Mouse (Mus musculus): Measurements from ENCODE around the gene Ccdc28b.

Ccdc28b gene

GRCm38 (mm10) chr4:129623681-129624091 is at the start of gene Ccdc28b:
Gene Ccdc28b, minus strand, starts transcription at chr4:129623947.
- no peak for DNase-seq (ENCODE audit: low spot score in 2 of 2)

DNA sequence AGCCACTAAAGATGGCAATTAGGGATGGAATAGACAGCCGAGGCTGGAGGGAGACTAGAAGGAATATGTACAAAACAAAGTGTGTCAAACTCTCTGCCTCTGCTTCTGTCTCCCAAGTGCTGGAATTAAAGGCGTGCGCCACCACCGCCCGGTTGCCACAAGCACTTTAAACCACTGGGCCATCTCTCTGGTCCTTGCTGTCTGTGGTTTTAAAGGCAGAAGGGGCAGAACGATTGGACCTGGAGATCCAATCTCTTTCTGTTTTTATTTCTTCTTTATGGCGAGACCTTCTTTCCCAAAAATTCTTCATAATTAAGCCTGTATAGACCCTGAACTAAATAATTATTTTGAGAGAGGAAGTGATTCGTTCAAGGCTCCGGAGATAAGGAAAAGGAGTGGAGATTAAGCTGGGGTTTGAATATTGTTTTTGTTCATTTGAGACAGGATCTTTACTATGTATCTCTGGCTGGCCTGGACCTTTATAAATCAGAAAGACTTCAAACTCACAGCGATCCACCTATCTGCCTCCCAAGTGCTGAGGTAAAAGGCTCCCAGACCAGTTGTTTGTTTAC is 49.2 kb upstream of the Ccdc28b start:
- DNase-seq (ENCODE audit: low spot score in 2 of 2) = no peak

DNA sequence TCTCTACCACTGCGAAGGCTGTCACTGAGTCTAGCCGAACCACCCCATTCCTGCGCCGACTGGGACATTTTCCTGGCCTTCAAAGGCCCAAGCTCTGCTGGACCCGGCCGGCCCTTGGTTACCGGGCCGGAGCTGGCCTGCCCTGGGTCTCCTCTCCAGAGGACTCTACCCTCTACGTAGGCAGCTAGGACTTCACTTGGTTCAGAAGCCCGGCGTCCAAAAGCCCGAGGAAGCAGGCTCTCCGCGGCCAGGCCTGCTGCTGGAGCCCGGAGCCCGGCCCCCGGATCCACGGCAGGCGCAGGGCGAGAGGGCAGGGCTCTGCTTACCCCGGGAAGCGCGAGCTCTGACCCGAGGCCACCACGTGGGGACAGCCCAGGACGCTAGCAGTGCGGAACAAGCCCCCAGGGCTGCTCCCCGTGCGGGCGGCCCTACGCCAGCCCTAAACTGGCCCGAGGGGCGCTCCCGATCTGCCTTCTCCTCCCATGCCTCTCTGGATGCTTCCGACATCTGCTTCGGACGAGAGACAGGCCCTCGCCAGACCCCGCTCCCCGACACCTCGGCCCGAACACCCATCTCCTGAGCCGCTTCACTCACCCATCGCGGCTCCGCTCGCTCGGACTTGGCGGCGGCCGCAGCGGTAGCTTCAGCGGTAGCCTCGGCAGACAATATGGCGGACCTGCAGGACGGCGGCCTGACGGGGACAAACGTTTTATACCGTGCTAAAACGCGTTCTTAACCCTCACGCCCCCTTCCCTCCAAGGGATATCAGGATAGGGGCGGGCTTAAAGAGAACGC is 48.5 kb upstream of the Ccdc28b start, which contains the start of gene Kpna6:
Gene Kpna6 (minus strand): TSS at position 685 of the 795 bp plus-strand sequence.
- DNase-seq (ENCODE audit: low spot score in 2 of 2) = peak; percentile 61 to 74

GRCm38 (mm10) chr4:129671491-129672082 is 47.8 kb upstream of the Ccdc28b start:
- peak; percentile 12 to 59 for DNase-seq (ENCODE audit: low spot score in 2 of 2)

GRCm38 (mm10) chr4:129662255-129662813 is 38.6 kb upstream of the Ccdc28b start:
- DNase-seq (ENCODE audit: low spot score in 2 of 2) = no peak

- DNase-seq (ENCODE audit: low spot score in 2 of 2) = no peak
Observed at GRCm38 (mm10) chr4:129661584-129661983, 37.8 kb upstream of the Ccdc28b start.

GRCm38 (mm10) chr4:129654770-129655169 is 31.0 kb upstream of the Ccdc28b start:
- DNase-seq (ENCODE audit: low spot score in 2 of 2) = no peak

- DNase-seq (ENCODE audit: low spot score in 2 of 2) = no peak
Observed at GRCm38 (mm10) chr4:129650359-129650758, 26.6 kb upstream of the Ccdc28b start.

GRCm38 (mm10) chr4:129648656-129649055 is 24.9 kb upstream of the Ccdc28b start:
- no peak for DNase-seq (ENCODE audit: low spot score in 2 of 2)

GRCm38 (mm10) chr4:129645204-129645603 is 21.5 kb upstream of the Ccdc28b start:
- no peak for DNase-seq (ENCODE audit: low spot score in 2 of 2)

GRCm38 (mm10) chr4:129641756-129642155 is 18.0 kb upstream of the Ccdc28b start:
- DNase-seq (ENCODE audit: low spot score in 2 of 2) = no peak

GRCm38 (mm10) chr4:129640638-129641467 is 17.1 kb upstream of the Ccdc28b start, which contains the start of gene Txlna:
Gene Txlna, minus strand, starts transcription at chr4:129641065.
- peak; percentile 91 to 96 for DNase-seq (ENCODE audit: low spot score in 2 of 2)

DNA sequence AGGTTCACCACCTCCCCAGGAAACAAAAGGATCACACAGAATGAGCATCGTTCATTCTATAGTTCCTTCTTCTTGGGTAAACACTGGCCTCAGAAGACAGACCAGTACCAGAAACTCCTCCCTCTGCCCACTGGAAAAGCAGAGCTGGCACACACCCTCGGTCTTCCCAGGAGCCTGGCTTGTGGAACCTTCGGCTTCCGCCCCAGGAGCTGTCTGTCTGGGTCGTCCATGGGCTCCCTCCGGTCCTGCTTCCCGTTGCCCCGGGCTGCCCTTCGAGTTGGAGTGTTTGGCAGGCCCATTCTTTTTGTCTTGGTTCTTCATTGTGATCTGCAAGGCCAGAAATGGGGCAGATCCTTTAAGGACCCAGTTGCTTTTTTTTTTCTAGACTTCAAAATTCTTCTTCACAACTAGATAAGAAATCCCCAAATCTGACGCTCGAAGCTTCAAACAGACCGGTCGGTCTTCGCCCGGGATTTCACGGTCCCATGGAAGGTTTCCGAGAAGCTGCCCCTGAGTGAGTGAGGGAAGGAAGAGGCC is 16.4 kb upstream of the Ccdc28b start:
- DNase-seq (ENCODE audit: low spot score in 2 of 2) = peak in 1 of 2 experiments; percentile 36

GRCm38 (mm10) chr4:129639221-129639620 is 15.5 kb upstream of the Ccdc28b start:
- DNase-seq (ENCODE audit: low spot score in 2 of 2) = no peak

DNA sequence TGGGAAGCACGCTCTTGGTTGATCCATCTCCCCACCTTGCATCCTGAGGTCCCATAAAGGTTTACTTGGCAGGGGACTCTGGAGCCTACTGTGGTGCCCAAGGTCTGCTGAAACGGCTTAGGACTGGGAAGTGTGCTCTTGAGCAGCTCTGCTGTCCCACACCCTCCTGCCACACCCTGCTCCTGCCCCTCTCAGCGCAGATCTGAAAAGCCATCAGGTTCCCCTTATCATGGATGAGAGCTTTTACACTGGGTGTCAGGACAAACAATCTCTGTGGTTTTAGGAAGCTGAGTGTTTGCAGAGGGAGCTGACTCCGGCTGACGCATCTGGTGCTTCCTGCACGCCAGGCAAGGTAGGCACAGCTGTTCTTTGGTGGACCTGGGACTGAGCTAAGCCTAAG is 10.1 kb upstream of the Ccdc28b start:
- no peak for DNase-seq (ENCODE audit: low spot score in 2 of 2)

GRCm38 (mm10) chr4:129631867-129632266 is 8.1 kb upstream of the Ccdc28b start:
- DNase-seq (ENCODE audit: low spot score in 2 of 2) = no peak

DNA sequence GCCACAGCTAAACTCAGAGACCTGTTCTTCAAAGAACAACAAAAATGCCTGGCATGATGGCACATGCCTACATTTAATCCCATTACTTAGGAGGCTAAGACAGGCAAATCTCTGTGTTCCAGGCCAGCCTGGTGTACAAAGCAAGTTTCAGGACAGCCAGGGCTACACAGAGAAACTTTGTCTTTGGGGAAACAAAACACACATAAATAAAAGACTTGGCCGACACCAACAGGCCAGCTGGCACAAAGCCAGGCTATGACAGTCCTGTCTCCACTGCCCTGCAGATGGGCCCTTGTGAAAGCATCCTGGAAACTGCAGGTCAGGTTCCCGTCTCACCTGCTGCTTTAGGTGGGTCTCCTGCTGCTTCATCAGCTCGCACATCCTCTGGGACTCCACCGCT is 7.2 kb upstream of the Ccdc28b start:
- DNase-seq (ENCODE audit: low spot score in 2 of 2) = no peak

- DNase-seq (ENCODE audit: low spot score in 2 of 2) = no peak
Observed at GRCm38 (mm10) chr4:129626035-129626434, 2.3 kb upstream of the Ccdc28b start.

DNA sequence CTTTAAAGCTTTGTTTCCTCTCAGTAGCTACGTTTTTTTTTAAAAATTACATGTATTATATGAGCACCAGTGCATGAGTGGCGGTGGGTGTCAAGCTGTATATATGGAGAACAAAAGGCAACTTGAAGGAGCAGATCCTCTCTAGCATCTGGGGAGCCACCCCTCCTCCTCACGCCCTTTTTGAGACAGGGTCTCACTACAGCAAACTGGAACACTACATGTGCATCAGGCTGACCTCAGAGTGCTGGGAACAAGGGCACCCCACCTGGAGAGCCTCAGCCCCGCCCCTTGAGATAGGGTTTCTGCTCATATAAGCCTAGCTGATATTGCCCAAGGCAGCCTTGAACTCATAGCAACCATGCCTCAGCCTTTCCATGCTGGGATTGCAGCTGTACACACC is 1.7 kb upstream of the Ccdc28b start:
- DNase-seq (ENCODE audit: low spot score in 2 of 2) = no peak

DNA sequence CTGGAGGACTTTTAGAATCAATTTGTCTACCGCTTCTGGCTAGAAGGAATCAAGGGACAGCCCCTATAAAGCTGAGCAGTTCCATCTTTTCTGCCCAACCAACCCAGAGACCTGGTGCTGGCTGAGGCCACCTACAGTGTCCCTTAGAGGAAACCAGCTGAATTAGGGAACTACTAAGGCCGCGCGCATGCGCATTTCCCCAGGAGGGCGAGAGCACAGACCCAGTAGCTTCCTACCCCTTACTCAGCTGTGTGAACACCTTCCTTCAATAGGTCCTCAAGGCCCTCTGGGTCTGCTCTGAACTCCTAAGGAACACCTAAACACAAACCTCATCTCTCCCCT is 1.3 kb upstream of the Ccdc28b start:
- DNase-seq (ENCODE audit: low spot score in 2 of 2) = peak; percentile 58 to 64

DNA sequence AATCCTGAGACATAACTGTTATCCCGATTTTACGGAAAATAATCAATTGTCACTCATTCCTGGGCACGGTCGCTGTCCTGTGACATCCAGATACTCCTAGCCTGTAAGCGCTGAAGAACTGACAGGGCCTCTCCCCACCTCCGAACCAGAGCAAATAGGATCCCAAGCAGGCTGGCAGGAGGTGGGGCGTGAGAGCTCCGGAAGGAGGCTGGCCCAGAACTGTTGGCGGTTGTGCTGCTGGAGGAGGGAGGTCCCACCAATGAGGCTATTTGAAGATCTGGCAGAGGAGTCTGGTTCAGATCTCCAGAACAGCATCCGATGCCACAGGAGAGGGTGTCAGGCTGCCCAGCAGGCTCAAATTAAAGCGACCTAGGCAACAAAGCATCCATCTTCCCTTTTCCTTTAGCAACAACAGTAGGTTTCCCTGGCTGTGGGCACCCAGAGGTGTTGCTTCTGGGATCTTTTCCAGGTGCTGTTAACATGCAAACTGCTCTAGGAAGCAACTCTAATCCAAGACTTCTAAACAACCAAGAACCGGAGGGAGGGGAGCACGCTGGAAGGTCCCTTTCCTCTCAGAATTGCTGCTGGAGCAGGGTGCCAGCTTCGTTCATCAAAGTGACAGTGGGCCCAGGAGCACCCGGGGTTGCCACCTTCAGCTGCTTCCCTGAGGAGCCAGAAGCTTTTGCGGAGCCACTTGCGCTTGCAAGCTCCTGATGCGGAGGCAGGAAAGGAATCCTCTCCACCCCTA is 708 bp upstream of the Ccdc28b start:
- peak; percentile 82 to 85 for DNase-seq (ENCODE audit: low spot score in 2 of 2)
